Mouse (Mus musculus) testis, adult 2 months (tissue): ENCODE data around the gene Dgki. TPM values are rescaled to one million over a fixed set of nuclear protein-coding genes. Genes with fewer than 3 reads are reported as not detected.

Experiments used
- H3K27ac ChIP-seq: fragments of 200-500 bp; 2 replicates; pipeline ENCODE4 v1.5.1; 2012; ENCODE audit warnings: low read depth, low read length; ENCODE audit not compliant: control insufficient read depth, insufficient read depth
- H3K27me3 ChIP-seq: fragments of 200-500 bp; 2 replicates; pipeline ENCODE4 v1.6.1; 2012; ENCODE audit warnings: mild to moderate bottlenecking, low read length, moderate library complexity; ENCODE audit not compliant: control insufficient read depth, insufficient read depth
- H3K36me3 ChIP-seq: fragments of 200-500 bp; 2 replicates; pipeline ENCODE4 v1.6.1; 2012; ENCODE audit warnings: mild to moderate bottlenecking, low read length; ENCODE audit not compliant: control insufficient read depth, insufficient read depth
- H3K4me1 ChIP-seq: fragments of 200-500 bp; 2 replicates; pipeline ENCODE4 v1.6.1; 2012; ENCODE audit warnings: low read length; ENCODE audit not compliant: control insufficient read depth, insufficient read depth
- H3K4me3 ChIP-seq: fragments of 200-500 bp; 2 replicates; pipeline ENCODE4 v1.5.1; 2012; ENCODE audit warnings: low read depth, mild to moderate bottlenecking, low read length, moderate library complexity, mixed read lengths; ENCODE audit not compliant: control insufficient read depth
- CTCF ChIP-seq: fragments of 200-500 bp; IDR thresholded peaks from 2 replicates; pipeline ENCODE4 v1.5.1; 2012; ENCODE audit warnings: low read depth, mild to moderate bottlenecking, inconsistent platforms, low read length, moderate library complexity; ENCODE audit not compliant: control insufficient read depth, insufficient read depth, insufficient replicate concordance
- POLR2A ChIP-seq: fragments of 200-500 bp; IDR thresholded peaks from 2 replicates; pipeline ENCODE4 v1.6.1; 2012; ENCODE audit warnings: low read depth, mild to moderate bottlenecking, inconsistent platforms, low read length, moderate library complexity; ENCODE audit not compliant: control insufficient read depth
- polyA plus RNA-seq: library from polyadenylated mRNA; depleted of rRNA; stranded (reverse); fragments of >200 nt; gene quantifications from 2 replicates; pipeline ENCODE4 v1.2.3, GENCODE M21; 2012

The Dgki gene
- polyA plus RNA-seq, 1 experiment, result 0.10 TPM

- TF ChIP-seq POLR2A (no peak), CTCF (no peak)
- H3K4me3 ChIP-seq, result no peak overlapping the region
- no peak overlapping the region for H3K27ac ChIP-seq
- H3K4me1 ChIP-seq, result no peaks in the 10 kb centered on the region
- H3K27me3 ChIP-seq, result no peaks in the 10 kb centered on the region
- no peaks in the 10 kb centered on the region for H3K36me3 ChIP-seq
These were observed 319.5 kb downstream of the Dgki start for GRCm38 (mm10) chr6:36980475-36980874.

- Histone ChIP-seq H3K4me1 (no peaks in the 10 kb centered on the region), H3K36me3 (no peaks in the 10 kb centered on the region), H3K27ac (no peak overlapping the region), H3K27me3 (no peaks in the 10 kb centered on the region), H3K4me3 (no peak overlapping the region)
- TF ChIP-seq POLR2A (no peak), CTCF (no peak)
These were observed 321.8 kb downstream of the Dgki start for GRCm38 (mm10) chr6:36978176-36978575.

GRCm38 (mm10) chr6:36973096-36973495 is 326.9 kb downstream of the Dgki start:
- H3K4me3 ChIP-seq, result no peak overlapping the region
- no peaks in the 10 kb centered on the region for H3K27me3 ChIP-seq

GRCm38 (mm10) chr6:36972494-36972893 is 327.5 kb downstream of the Dgki start:
- Histone ChIP-seq H3K4me3 (no peak overlapping the region), H3K4me1 (no peaks in the 10 kb centered on the region), H3K36me3 (no peaks in the 10 kb centered on the region), H3K27me3 (no peaks in the 10 kb centered on the region), H3K27ac (no peak overlapping the region)
- TF ChIP-seq CTCF (no peak), POLR2A (no peak)

More at GRCm38 (mm10) chr6:36973096-36973495, 326.9 kb downstream of the Dgki start:
- no peaks in the 10 kb centered on the region for H3K36me3 ChIP-seq
- H3K4me1 ChIP-seq, result no peaks in the 10 kb centered on the region
- no peak overlapping the region for H3K27ac ChIP-seq
- no peak for TF ChIP-seq CTCF
- no peak for TF ChIP-seq POLR2A

- Histone ChIP-seq H3K4me1 (no peaks in the 10 kb centered on the region), H3K27ac (no peak overlapping the region), H3K36me3 (no peaks in the 10 kb centered on the region), H3K4me3 (no peak overlapping the region), H3K27me3 (no peaks in the 10 kb centered on the region)
- no peak for TF ChIP-seq POLR2A
- no peak for TF ChIP-seq CTCF
These were observed 330.6 kb downstream of the Dgki start for GRCm38 (mm10) chr6:36969249-36969885.

- no peak overlapping the region for H3K27ac ChIP-seq
- no peak overlapping the region for H3K4me3 ChIP-seq
- H3K27me3 ChIP-seq, result no peaks in the 10 kb centered on the region
- no peaks in the 10 kb centered on the region for H3K4me1 ChIP-seq
- TF ChIP-seq CTCF (no peak), POLR2A (no peak)
- no peaks in the 10 kb centered on the region for H3K36me3 ChIP-seq
These were observed 339.3 kb downstream of the Dgki start for GRCm38 (mm10) chr6:36960658-36961057.

- no peak overlapping the region for H3K4me3 ChIP-seq
- no peak overlapping the region for H3K27ac ChIP-seq
- no peaks in the 10 kb centered on the region for H3K27me3 ChIP-seq
- H3K4me1 ChIP-seq, result no peaks in the 10 kb centered on the region
- H3K36me3 ChIP-seq, result no peaks in the 10 kb centered on the region
- TF ChIP-seq POLR2A (no peak), CTCF (no peak)
These were observed 344.7 kb downstream of the Dgki start for GRCm38 (mm10) chr6:36955293-36955692.
